9 mouse cellular contexts compared by ENCODE assay signal in the genomic region with DNA sequence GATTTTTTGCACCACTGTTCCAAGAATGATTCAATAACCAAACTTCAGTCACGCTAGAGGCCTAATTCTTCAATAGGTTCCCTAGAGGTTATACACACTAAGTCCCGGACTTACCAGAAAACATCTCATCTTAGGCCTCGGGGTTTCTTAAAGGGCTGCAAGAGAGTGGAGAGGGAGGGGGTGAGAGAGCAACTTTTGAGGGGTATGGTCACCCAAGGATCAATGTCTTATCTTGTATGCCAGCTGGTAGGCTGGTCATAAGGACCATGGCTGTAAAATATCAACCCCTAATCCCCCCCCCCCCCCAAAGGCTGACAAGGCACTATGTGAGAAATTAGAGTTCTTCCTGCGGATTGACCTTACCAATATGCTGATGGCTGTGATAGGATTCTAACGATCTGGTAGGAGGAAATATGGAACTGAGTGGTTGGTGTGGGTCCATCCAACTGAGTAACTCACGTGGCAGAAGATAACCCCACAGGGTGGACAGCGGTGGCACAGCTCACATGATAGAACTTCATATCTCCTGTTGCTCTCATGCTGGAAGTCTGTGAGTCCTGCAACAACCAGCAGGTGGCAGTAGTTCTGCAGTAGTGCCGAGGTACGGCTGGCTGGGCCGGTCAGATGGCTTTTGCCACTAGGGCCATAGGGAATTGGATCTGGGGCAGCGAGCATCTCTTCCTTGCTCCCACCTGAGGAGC.
DNase-seq lines count a peak whose midpoint lies in the region; ATAC-seq and TF ChIP-seq lines count a peak whose summit lies in the region.
"Had no signal": no experiment of that assay in that cellular context is flagged by ENCODE, and none has a peak within 500 bp of the region (broad histone marks: within the 10 kb centered on the region; RNA-seq: fewer than 3 reads in every experiment).

No protein-coding gene starts in this region.

- WGBS in forebrain, embryonic 13.5 days, result 55% methylated on average over 11 of the region's 11 CpGs
- 44% methylated on average over 11 of the region's 11 CpGs for WGBS in intestine, embryonic 16.5 days
- WGBS in midbrain, embryonic 10.5 days, result 52% methylated on average over 11 of the region's 11 CpGs

- peak; percentile 86 for ATAC-seq in forebrain, embryonic 13.5 days
- ATAC-seq in intestine, embryonic 16.5 days, result peak; percentile 66

- peak; percentile 7 to 17 for DNase-seq in lung, adult 18-20 months
- no peak for DNase-seq in lung, postnatal 25 days (ENCODE audit: low spot score)
- DNase-seq in brain, embryonic 14.5 days (ENCODE audit: low read depth), result peak; percentile 62
- DNase-seq in left cerebral cortex, adult 2 months (ENCODE audit: extremely low spot score in 1 of 2, low spot score in 2 of 2), result peak; percentile 13 to 21
- peak; percentile 70 for DNase-seq in midbrain, embryonic 10.5 days (ENCODE audit: low spot score)
- DNase-seq in T-cell, adult 2 months (ENCODE audit: low spot score), result no peak

- no peak overlapping the region for H3K9ac ChIP-seq in forebrain, embryonic 13.5 days
- H3K9ac ChIP-seq in intestine, embryonic 16.5 days (ENCODE audit: low read depth, low read length), result no peak overlapping the region

- H3K4me2 ChIP-seq in forebrain, embryonic 13.5 days, result peak overlapping the region; percentile 19; the same call in 1 of the 2 replicates
- no peak overlapping the region for H3K4me2 ChIP-seq in intestine, embryonic 16.5 days (ENCODE audit: low read depth, low read length)

- no peaks in the 10 kb centered on the region for H3K9me3 ChIP-seq in forebrain, embryonic 13.5 days (replicated peaks)
- no peaks in the 10 kb centered on the region for H3K9me3 ChIP-seq in intestine, embryonic 16.5 days (ENCODE audit: control insufficient read depth, low read length)
- H3K9me3 ChIP-seq in midbrain, embryonic 10.5 days (replicated peaks), result no peaks in the 10 kb centered on the region

- peak; percentile 75 for TF ChIP-seq CTCF in brain, embryonic 14.5 days (IDR thresholded peaks at IDR 0.05; ENCODE audit: borderline replicate concordance, extremely low read depth, insufficient read depth, insufficient read length)
- TF ChIP-seq CTCF in left cerebral cortex, adult 2 months (IDR thresholded peaks at IDR 0.05), result peak; percentile 54

- H3K27me3 ChIP-seq in forebrain, embryonic 13.5 days, result no peaks in the 10 kb centered on the region
- no peaks in the 10 kb centered on the region for H3K27me3 ChIP-seq in intestine, embryonic 16.5 days (replicated peaks; ENCODE audit: control insufficient read depth, insufficient read depth, low read length)
- no peaks in the 10 kb centered on the region for H3K27me3 ChIP-seq in midbrain, embryonic 10.5 days (ENCODE audit: low read depth, poor library complexity, severe bottlenecking)
- H3K27me3 ChIP-seq: megakaryocyte, embryonic 14.5 days had no signal

- no peak for TF ChIP-seq POLR2A in brain, embryonic 14.5 days (IDR thresholded peaks at IDR 0.05; ENCODE audit: borderline replicate concordance, extremely low read depth, insufficient read depth, insufficient read length, poor library complexity, severe bottlenecking)

- H3K36me3 ChIP-seq in forebrain, embryonic 13.5 days (ENCODE audit: poor library complexity, severe bottlenecking), result no peaks in the 10 kb centered on the region
- no peaks in the 10 kb centered on the region for H3K36me3 ChIP-seq in intestine, embryonic 16.5 days (ENCODE audit: control insufficient read depth, insufficient read depth, low read length)
- H3K36me3 ChIP-seq in midbrain, embryonic 10.5 days, result no peaks in the 10 kb centered on the region

- no peaks in the 10 kb centered on the region for H3K4me1 ChIP-seq in forebrain, embryonic 13.5 days
- no peaks in the 10 kb centered on the region for H3K4me1 ChIP-seq in intestine, embryonic 16.5 days (ENCODE audit: control insufficient read depth, insufficient read depth, low read length)
- no peaks in the 10 kb centered on the region for H3K4me1 ChIP-seq in midbrain, embryonic 10.5 days
- H3K4me1 ChIP-seq: megakaryocyte, embryonic 14.5 days had no signal

- H3K27ac ChIP-seq in forebrain, embryonic 13.5 days, result no peak overlapping the region
- H3K27ac ChIP-seq in intestine, embryonic 16.5 days (ENCODE audit: low read length), result no peak overlapping the region
- no peak overlapping the region for H3K27ac ChIP-seq in left cerebral cortex, adult 2 months
- no peak overlapping the region for H3K27ac ChIP-seq in midbrain, embryonic 10.5 days (replicated peaks)

- no peak overlapping the region for H3K4me3 ChIP-seq in forebrain, embryonic 13.5 days
- H3K4me3 ChIP-seq in intestine, embryonic 16.5 days (ENCODE audit: low read length), result no peak overlapping the region
- H3K4me3 ChIP-seq in left cerebral cortex, adult 2 months, result no peak overlapping the region
- H3K4me3 ChIP-seq in midbrain, embryonic 10.5 days, result no peak overlapping the region
- H3K4me3 ChIP-seq: megakaryocyte, embryonic 14.5 days had no signal

- intact Hi-C loops in left cerebral cortex, adult 2 months (cut with DNase I), result loop anchor here (5.0 kb wide), 1 partner anchor 834 kb away; no protein-coding TSS in a partner anchor

Comparison
In these comparisons a context has a peak if more than half of its experiments do, and no peak if none do; other contexts are left out.
1. DNase-seq: peak in lung, adult 18-20 months (2 of 2), brain, embryonic 14.5 days (single experiment), left cerebral cortex, adult 2 months (2 of 2) and midbrain, embryonic 10.5 days (single experiment); none in lung, postnatal 25 days (single experiment) and T-cell, adult 2 months (single experiment).